Mouse (Mus musculus): Measurements from ENCODE around the gene Efna5. TPM values are rescaled to one million over a fixed set of nuclear protein-coding genes. Genes with fewer than 3 reads are reported as not detected.

Efna5 gene
- total RNA-seq, 2 experiments from 2014 or later, result 34.1 to 42.3 TPM

DNA sequence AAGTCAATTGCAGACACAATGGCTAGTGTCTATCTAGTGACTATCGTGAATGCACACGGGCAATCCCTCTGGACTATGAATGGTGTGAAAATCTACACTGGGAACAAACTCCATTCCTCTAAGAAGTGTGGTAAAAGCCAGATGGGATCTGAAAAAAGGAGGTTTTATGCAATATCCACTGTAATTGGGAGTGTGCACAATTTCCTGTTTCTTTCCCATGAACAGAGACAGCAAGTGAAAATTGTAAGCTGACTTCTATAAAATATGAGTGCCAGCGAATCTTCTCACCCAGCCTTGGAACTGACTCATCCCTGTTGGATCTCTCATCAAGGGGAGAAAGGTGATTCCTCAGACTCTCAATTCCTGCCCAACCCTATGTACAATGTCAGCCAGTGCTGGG is 83.8 kb downstream of the Efna5 start:
- DNase-seq (ENCODE audit: low spot score in 2 of 2), result no peak

DNA sequence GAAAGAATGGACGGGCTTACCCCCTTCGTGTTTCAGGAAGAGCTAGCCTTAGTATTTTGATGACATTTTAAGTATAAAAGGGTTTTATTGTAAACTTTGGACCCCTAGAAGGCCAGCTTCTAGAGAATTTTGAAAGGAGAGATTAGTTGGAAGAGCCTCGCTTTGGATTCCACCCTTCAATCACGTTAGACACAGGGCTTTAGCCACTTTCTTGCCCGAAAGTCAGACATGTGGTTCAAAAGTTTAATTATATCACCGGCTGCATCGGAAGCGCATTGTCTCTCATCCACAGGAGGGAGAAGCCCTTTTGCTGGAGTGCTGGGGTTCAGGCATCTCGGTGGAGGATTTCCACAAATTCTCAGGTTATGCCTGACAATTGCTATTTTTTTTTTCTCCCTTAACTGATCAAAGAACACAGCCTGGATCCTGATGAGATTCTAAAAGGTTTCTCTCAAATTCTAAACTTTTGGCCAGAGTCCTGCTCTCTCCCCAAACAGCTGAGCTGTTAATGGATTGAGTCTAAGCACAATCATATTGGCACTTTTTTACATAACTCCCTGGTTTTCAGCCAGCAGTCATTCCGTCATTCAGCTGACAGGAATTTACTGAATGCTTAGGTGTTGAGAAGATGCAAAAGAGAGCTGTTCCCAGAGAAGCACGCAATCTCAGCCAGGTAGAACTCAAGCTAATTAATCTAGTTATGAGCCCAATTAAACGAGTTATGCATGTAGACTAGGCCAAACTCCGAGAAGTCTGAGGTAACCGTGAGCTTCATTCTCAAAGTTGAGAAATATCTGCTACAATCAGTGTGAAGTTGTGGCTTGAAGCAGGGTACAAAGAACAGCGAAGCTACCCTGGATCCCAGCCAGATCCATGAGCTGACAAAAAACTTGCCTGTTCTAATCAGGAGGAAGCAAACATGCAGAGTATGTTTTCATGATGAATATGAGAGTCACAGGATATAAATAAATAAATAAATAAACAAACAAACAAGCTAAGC is 91.5 kb downstream of the Efna5 start:
- DNase-seq (ENCODE audit: low spot score in 2 of 2), result no peak

DNA sequence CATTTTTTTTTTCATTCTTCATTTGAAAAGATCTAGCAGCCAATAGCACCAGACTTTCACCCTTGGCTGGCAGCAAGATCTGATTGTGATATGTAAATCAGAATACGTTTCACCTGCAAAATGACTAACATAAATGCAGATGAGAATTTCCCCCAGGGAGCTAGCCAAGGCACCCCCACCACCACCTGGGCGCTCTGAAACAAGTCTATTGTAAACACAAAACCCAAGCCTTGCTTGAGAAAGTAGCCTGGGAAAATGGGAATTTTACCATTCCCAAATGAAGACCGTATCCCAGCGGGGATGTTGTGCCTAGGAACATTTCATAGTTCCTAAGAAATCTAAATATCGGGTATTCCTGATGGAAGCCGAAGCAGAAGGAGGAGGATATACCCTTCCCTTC is 92.3 kb downstream of the Efna5 start:
- no peak for DNase-seq (ENCODE audit: low spot score in 2 of 2)

DNA sequence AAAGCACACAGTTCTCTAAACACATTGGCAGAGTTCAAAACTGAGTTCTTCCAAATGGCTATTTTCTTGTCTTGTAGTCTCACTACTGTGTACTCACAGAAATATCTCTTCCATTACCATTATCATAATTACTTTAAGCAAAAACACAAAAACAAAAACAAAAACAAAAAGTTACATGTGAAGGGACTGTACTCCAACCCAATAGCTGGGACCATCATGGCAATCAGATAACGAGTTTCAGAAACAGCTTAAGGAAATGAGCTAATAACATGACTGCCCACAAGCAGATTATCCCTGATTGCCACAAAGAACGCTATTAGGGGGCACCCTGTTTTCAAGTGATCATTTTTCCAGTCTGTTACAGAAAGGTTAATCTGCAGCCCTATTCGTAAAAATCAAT is 93.3 kb downstream of the Efna5 start:
- DNase-seq (ENCODE audit: low spot score in 2 of 2), result no peak

DNA sequence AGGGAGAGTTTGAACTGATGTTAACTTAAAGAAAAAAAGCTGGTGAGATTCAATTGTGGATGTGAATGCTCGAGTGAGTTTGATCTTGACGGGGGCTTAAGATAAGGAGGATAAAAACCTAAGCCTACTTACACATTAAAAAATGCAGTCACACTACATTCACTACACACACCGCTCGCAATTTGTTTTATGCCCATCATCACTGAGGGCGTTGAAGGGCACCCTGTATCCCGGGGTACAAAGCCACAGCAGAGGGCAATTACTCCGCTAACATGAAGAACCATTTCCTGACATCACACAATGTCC is 94.6 kb downstream of the Efna5 start:
- no peak for DNase-seq (ENCODE audit: low spot score in 2 of 2)

DNA sequence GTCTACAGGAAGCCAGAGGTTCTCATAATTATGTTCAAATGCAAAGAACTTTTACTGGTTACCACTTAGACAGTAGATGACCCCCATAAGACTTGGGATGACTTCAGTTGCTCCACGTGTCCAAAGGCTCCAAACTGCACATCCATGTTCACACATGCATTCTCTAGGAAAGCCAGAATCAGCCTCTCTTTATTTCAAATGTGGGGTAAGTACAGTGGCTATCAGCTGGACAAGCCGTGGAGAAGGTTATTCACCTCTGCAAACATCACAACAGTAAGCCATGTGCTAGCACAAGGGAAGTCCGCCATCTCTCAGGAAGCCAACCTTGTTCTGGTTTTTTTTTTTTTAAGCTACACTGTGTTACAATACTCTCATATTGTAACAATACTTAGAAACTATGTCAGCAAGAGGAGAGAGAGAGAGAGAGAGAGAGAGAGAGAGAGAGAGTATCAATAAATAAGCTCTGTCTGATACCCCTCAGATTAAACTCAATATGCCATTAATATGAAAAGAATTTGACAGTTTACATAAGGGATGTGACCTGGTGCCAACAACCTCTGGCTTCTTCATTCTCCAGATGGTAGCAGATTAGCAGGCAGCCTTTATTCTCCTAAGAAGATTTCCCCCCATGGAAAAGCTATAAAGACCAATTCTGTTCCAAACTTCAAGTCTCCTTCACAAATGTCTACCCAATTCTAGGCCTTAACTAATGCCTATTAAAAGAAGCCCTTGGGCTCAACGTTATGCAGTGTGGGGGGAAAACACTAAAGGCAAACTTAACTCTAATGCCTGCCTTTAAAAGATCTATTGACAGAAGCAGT is 95.1 kb downstream of the Efna5 start:
- DNase-seq (ENCODE audit: low spot score in 2 of 2), result no peak

DNA sequence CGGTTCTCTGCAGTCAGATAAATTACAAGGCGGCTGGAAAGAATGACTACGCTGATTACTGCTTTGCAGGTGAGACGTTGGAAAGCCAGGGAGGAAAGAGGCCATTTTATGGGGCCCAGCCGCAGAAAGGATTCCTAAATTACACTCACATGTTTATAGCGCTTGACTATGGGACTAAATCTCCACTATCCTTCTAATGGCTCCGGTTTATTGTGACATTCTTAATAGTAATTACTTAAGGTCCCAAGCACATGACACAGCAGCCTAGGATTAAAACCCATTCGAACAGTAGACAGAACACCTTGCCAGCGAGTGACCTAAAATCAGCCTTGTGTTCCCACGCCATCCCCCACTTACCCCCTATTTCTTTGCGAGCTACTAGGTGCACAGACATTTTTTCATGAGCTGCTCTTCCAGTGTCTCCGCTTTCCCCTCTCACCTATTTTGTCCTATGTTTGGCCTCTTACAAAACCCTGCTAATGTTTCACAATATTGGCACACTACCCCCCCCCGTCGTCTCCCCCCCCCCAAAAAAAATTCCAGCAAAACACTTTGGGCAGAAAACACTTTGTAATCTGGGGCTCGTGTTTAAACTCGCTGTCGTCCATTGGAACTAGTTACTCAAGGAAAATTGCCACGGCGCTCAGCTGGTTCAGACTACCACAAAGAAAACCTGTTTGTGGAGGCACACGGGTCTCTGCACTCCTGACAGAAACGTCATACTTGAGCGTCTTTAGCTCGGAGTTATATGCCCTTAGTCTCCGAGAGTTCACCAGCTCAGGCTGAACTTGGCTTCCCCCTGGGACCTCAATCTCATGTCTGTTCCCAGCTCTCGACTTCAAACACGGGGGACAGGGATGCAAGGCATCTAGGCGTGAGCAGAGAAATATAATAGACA is 96.6 kb downstream of the Efna5 start:
- DNase-seq (ENCODE audit: low spot score in 2 of 2), result no peak

DNA sequence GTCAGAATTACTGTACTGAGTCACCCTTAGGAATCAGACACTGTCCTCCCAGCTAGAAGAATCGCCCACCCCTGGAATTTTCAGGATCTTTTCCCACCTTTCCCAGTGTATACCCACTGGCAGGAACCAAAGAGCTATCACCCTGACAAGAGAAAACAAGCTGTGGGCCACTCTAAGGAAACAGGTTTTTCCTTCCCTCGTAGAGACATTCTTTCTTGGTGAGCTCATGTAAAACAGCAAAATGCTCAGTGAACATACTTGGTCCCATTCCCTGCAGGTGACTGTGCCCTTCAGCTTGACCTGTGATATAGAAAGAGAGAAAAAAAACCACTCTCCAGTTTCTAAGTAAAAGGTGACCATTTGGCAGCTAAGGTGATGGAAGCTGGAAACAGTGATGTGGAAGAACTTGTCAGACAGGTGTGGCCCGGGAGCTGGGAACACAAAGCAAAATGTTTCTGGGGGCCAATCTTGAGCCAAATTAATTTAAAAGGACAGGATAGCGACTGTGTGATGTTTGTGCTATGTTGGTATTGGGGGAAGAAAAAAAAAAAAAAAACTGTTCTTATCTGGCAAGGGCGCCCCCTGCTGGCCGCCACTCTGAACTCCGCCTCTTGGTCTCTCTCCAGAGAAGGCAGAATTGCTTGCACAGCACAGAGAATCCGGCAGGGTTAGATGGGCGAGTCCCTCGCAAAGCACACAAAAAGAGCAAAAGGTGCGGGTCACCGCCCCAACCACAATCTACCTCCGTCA is 97.4 kb downstream of the Efna5 start:
- DNase-seq (ENCODE audit: low spot score in 2 of 2), result peak; percentile 76 to 83

DNA sequence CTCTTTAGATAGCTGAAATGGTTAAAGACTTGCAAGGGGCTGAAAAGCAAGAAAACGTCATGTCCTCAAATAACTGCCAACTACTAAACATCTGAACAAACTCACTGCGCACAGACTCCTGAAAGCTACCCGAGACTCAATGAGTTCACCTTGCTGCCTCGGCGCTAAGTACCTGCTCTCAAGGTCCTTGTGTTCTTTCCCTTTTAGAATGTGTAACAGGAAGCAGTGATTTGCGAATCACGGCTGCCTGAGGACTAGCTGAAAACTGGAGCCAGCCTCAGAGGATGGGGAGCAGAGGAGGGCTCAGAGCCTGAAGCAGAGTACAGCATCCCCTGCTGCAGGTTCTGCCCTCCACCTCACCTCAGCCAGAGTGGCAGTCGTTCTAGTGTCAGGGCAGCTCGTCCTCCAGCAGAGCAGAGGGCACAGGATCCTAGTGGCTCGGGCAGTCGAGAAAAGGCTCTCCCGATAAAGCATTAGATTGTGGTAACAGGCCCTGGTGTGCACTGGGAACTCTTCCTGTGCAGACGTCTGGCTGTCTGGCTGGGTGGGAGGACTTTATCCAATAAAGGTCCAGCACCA is 98.2 kb downstream of the Efna5 start:
- DNase-seq (ENCODE audit: low spot score in 2 of 2), result no peak

DNA sequence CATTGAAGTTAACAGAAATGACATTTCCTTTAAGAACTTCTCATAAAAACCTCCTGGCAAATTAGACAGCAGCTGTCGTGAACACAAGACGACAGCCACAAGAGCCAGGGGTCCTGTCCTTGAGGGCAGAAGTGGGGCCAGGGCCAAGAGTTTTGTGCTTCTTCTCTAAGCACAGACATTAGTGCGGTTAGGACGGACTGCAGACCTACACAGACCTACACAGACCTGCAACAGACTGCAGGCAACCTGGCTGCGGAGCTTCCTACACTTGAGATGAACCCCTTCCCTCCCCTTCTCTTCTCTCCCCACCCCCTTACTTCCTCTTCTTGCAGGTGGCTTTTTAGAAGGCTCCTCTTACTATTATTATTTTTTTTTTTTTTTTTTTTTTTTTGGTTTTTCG is 100.0 kb downstream of the Efna5 start:
- no peak for DNase-seq (ENCODE audit: low spot score in 2 of 2)

DNA sequence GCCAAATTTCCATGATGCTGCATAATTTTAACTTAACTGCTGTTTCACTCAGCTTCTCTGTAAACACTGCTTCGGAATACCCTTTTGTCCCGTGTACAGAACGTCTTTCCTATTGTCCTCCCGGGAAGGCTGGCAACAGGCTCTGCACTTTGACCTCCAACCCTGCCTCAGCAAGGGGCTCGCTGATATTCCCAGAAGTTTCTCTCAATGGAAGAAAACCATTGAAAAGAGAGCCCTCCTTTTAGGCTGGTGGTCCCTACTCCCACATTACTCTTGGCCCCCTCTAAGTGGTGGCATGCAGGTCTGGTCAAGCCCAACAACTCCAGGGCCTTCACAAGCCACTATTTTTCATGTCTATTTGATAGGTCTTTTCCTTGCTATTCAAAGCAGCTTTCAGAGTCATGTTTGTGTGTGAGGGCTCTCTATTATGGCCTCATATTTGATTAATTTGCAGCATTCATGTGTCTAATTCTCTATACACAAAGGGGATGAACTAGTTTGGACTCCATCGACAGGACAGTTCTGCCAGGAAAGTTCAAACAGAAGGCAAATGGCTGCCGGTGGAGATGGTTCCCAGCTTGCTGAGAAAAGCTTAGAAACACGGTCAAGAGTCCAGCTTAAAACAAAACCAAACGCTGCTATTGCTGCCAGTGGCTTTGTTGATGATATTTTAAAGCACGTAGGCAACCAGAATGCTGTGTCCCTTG is 103.1 kb downstream of the Efna5 start:
- no peak for DNase-seq (ENCODE audit: low spot score in 2 of 2)

DNA sequence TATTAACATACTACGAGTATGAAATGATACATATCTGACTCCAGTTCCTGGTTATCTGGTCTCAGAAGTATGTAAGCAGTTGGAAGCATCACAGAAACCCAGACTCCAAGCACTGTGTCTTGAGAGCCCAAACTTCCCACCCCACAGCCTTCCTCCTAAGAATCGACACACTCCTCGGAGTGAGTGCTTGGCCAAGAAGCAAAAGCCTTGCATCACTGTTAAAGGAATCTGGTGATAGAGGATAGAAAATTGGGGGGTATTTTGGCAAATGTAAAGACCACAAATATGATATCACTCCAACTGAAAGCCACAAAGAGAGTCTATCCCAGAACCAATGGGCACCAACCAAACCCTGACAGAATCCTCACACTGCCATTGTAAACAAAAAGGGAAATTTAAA is 104.4 kb downstream of the Efna5 start:
- DNase-seq (ENCODE audit: low spot score in 2 of 2), result no peak

DNA sequence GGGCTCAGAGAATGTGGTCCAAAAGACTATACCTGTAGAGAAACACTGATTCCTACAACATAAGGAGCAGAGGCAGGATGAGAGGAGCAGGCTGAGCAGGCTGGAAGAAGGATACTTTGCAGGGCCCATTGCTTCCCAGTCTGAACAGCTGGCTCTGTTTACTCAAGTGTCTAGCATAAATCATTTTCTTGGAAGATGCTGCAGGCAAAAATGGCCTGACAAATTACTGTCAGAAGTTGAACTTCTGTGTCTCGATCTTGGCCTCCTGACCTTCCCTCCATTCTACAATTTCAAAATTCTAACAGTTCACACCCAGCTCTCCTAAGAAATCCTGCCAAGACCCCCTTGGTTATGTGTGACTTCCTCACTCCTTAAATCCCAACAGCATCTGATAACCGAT is 105.1 kb downstream of the Efna5 start:
- DNase-seq (ENCODE audit: low spot score in 2 of 2), result no peak

DNA sequence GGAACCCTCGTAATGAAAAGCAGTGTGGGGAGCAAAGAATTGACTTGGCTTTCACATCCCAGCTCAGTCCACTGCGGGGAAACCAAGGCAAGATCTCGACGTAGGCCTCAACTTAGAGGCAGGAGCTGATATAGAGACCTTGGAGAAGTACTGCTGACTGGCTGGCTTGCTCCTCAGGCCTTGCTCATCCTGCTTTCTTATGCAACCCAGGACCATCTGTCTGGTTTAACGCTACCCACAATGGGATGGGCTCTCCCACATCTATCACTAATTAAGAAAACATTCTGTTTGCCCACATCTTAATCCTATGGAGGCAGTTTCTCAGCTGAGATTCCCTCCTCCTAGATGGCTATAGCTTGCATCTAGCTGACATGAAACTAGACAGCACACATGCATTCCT is 105.7 kb downstream of the Efna5 start:
- DNase-seq (ENCODE audit: low spot score in 2 of 2), result peak in 1 of 2 experiments; percentile 32

DNA sequence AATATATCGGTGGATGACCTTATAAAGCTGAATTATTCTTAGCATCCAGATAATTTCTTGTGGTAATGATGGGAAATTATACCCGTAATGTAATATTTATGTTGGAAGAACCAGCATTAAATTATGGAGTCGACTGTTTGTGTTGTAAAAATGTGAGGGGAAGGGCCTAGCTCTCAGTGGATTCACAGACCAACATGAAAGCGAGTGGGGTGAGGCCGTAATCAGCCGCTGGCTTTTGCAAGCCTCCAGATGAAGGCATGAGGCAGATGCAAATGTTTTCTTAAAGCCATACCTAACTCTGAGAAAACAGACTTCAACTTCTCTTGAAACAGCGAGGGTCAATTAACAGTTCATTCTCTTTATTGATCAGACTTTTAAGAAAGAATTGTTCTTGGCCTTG is 106.4 kb downstream of the Efna5 start:
- no peak for DNase-seq (ENCODE audit: low spot score in 2 of 2)

DNA sequence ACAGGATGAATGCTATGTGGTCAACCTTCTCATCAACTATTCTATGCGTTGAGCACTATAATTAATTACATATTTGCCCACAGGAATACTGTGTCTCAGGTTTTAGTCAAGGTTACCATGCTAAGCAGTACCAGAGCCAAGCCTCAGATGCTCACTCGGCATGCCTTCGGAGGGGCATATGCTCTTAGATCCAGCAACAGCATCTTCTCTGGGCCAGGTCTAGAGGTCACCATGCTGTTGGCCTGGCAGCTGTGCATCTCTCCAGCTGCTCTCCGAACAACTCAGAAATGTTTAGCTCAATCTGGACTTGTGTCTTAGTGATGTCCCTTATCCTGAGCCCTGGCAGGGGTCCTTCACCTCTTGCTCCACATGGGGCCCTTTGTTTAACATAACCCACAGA is 114.4 kb downstream of the Efna5 start:
- DNase-seq (ENCODE audit: low spot score in 2 of 2), result no peak

DNA sequence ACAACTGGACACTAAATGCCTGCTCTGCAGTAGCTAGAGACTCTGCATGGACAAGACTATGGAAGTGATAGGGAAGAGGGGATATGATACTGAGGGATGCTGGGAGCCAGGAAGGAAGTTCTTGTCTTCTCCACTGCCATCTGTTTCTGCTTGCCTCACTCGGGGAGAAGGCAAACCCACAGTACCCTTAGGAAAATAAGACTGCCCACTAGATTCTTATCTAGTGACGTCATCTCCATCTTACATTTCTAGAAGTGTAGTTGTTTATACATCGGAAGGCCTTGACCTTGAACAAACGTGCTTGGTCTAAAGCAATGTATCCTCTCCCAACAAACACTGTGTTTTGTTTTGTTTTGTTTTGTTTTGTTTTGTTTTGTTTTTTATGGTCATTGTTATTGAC is 116.0 kb downstream of the Efna5 start:
- DNase-seq (ENCODE audit: low spot score in 2 of 2), result no peak

DNA sequence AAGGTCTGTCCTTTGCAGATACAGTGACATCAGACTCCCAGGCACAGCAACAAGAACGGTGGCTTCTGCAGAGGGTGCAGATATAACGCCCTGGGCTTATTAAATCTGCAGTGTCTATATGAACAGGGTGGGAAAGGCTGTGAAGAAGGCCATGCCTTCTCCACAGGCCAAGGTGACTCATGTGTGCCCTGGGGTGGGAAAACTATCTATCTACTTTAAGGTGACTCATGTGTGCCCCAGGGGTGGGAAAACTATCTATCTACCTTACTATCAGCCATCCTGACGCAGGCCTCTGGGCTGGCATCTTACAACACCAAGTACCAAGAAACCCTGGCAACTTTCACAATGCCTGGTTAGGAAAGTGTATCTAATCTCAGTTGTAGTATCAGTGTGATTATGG is 124.2 kb downstream of the Efna5 start:
- DNase-seq (ENCODE audit: low spot score in 2 of 2), result no peak

DNA sequence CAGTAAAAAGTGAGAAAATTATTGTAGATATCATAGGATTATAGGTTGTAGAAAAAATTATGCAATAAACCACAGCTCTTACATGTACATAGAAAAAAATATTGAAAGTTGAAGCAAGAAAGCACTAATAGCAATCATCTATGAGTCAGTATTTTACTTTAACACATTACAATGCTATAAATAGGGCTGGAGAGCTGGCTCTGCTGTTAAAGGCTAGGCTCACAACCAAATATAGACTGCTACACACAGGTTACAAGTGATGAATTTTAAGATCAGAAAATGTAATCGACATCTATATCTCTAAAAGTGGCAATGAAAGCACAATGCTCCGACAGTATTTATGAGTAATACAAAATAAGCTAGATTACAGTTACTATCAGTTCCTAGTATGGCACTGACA is 125.5 kb downstream of the Efna5 start:
- no peak for DNase-seq (ENCODE audit: low spot score in 2 of 2)

DNA sequence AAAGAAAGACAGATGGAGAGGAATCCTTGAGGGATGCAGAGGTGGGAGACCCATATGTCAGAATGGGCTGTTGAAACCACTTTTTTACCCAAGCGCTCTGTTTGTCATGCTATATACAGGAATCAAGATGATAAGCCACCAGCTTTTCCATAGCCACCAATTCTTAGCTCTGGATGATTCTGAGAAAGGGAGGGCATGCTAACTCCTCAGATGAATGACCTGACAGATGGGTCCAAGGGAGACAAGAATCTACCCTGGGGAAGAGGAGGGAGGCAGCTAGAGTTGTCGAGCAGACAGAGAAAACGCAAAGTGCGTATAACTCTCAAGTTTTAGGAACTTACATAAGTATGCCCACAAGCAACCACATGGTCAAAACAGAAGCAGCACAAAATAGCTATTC is 126.5 kb downstream of the Efna5 start:
- DNase-seq (ENCODE audit: low spot score in 2 of 2), result peak in 1 of 2 experiments; percentile 40
